Mouse (Mus musculus) central nervous system, embryonic 14 days (tissue): Measurements from ENCODE around the gene Olfr301. TPM values are rescaled to one million over a fixed set of nuclear protein-coding genes. Genes with fewer than 3 reads are reported as not detected.

ENCODE experiments used
- polyA plus RNA-seq: library from polyadenylated mRNA; depleted of rRNA; stranded (reverse); fragments of >200 nt; gene quantifications from 2 replicates; pipeline ENCODE4 v1.2.3, GENCODE M21; 2012; rRNA removed

Gene Olfr301
- not detected in 2 replicates for polyA plus RNA-seq

GRCm38 (mm10) chr7:86403546-86403945 lies at the start of gene Olfr301:
TSS of gene Olfr301 (plus strand) at chr7:86403846.

GRCm38 (mm10) chr7:86366828-86367227 lies 36.8 kb upstream of the Olfr301 start, which contains the start of gene Olfr305:
TSS of gene Olfr305 (minus strand) at chr7:86366928.

GRCm38 (mm10) chr7:86386558-86386957 lies 17.1 kb upstream of the Olfr301 start, which contains the start of gene Olfr304:
TSS of gene Olfr304 (minus strand) at chr7:86386658.

GRCm38 (mm10) chr7:86397689-86398088 lies 6.0 kb upstream of the Olfr301 start, which contains the start of gene Olfr303:
TSS of gene Olfr303 (minus strand) at chr7:86397789.

GRCm38 (mm10) chr7:86459621-86460020 lies 56.0 kb downstream of the Olfr301 start, which contains the start of gene Olfr299:
TSS of gene Olfr299 (plus strand) at chr7:86459921.

Other genes with a start within 250 kb of the Olfr301 start
- not detected in 2 replicates for gene Vmn2r75, start 232.1 kb upstream of the Olfr301 start, polyA plus RNA-seq
- not detected in 2 replicates for gene Vmn2r76, start 157.5 kb upstream of the Olfr301 start, polyA plus RNA-seq
- gene Olfr310, start 126.7 kb upstream of the Olfr301 start, polyA plus RNA-seq: not detected in 2 replicates
- not detected in 2 replicates for gene Olfr309, start 90.1 kb upstream of the Olfr301 start, polyA plus RNA-seq
- not detected in 2 replicates for gene Olfr308, start 78.2 kb upstream of the Olfr301 start, polyA plus RNA-seq
- not detected in 2 replicates for gene Olfr307, start 66.3 kb upstream of the Olfr301 start, polyA plus RNA-seq
- not detected in 2 replicates for gene Olfr305, start 36.9 kb upstream of the Olfr301 start, polyA plus RNA-seq
- gene Olfr304, start 17.2 kb upstream of the Olfr301 start, polyA plus RNA-seq: not detected in 2 replicates
- gene Olfr303, start 6.1 kb upstream of the Olfr301 start, polyA plus RNA-seq: not detected in 2 replicates
- not detected in 2 replicates for gene Olfr299, start 56.1 kb downstream of the Olfr301 start, polyA plus RNA-seq
- not detected in 2 replicates for gene Olfr298, start 88.6 kb downstream of the Olfr301 start, polyA plus RNA-seq
- gene Olfr297, start 116.1 kb downstream of the Olfr301 start, polyA plus RNA-seq: not detected in 2 replicates
- not detected in 2 replicates for gene Olfr295, start 180.0 kb downstream of the Olfr301 start, polyA plus RNA-seq
- gene Olfr294, start 212.8 kb downstream of the Olfr301 start, polyA plus RNA-seq: not detected in 2 replicates
- not detected in 2 replicates for gene Olfr293, start 245.2 kb downstream of the Olfr301 start, polyA plus RNA-seq